Mouse (Mus musculus) MEL (cell line): ENCODE results near the gene Kremen2. TPM values are rescaled to one million over a fixed set of nuclear protein-coding genes. Genes with fewer than 3 reads are reported as not detected.

ENCODE experiments used
- DNase-seq: peaks from one replicate; pipeline ENCODE4 v3.0.0; 2011; ENCODE audit warnings: low read depth, low spot score
- H3K27ac ChIP-seq: 2 replicates; pipeline ENCODE4 v1.5.1; 2012; ENCODE audit warnings: low read depth, mild to moderate bottlenecking, control low read depth, low read length, moderate library complexity; ENCODE audit not compliant: control insufficient read depth
- H3K27me3 ChIP-seq, 2 experiments: fragments of 150-350 bp in 1 of 2; sonication (generic) in 1 of 2; 2 replicates each; pipeline ENCODE4 v1.6.1; 2012; ENCODE audit warnings: low read length in 2 of 2, mild to moderate bottlenecking in 2 of 2, improper control_type of control experiment in 1 of 2, moderate library complexity in 1 of 2; ENCODE audit not compliant: insufficient read depth in 2 of 2, control insufficient read depth in 1 of 2
- H3K36me3 ChIP-seq, 2 experiments: 2 replicates each; pipeline ENCODE4 v1.6.1; 2012 to 2014; ENCODE audit warnings: low read length in 2 of 2, improper control_type of control experiment in 1 of 2, inconsistent platforms in 1 of 2, mild to moderate bottlenecking in 1 of 2; ENCODE audit not compliant: insufficient read depth in 2 of 2, control insufficient read depth in 1 of 2
- H3K4me1 ChIP-seq, 2 experiments: fragments of 150-350 bp in 1 of 2; sonication (generic) in 1 of 2; 2 replicates each; pipeline ENCODE4 v1.6.1; 2012; ENCODE audit warnings: low read length in 2 of 2, improper control_type of control experiment in 1 of 2, mild to moderate bottlenecking in 1 of 2; ENCODE audit not compliant: insufficient read depth in 2 of 2, control insufficient read depth in 1 of 2
- H3K4me3 ChIP-seq, 2 experiments: fragments of 150-350 bp in 1 of 2; sonication (generic) in 1 of 2; 2 replicates each; pipeline ENCODE4 v1.5.1; 2012; ENCODE audit warnings: low read depth in 2 of 2, low read length in 2 of 2, mild to moderate bottlenecking in 2 of 2, moderate library complexity in 2 of 2, control low read depth in 1 of 2, improper control_type of control experiment in 1 of 2; ENCODE audit not compliant: control insufficient read depth in 1 of 2, insufficient read depth in 1 of 2
- H3K79me2 ChIP-seq: 2 replicates; pipeline ENCODE4 v1.6.1; 2012; ENCODE audit warnings: mild to moderate bottlenecking, low read length, moderate library complexity; ENCODE audit not compliant: control insufficient read depth, poor library complexity, insufficient read depth
- H3K9ac ChIP-seq: 2 replicates; pipeline ENCODE4 v1.6.1; 2012; ENCODE audit warnings: low read depth, mild to moderate bottlenecking, control low read depth, low read length, moderate library complexity; ENCODE audit not compliant: control insufficient read depth, poor library complexity, severe bottlenecking
- H3K9me3 ChIP-seq: fragments of 150-350 bp; sonication (generic); replicated peaks from 2 replicates; pipeline ENCODE4 v1.6.1; 2012; ENCODE audit warnings: mild to moderate bottlenecking, low read length, improper control_type of control experiment, moderate library complexity; ENCODE audit not compliant: insufficient read depth
- BHLHE40 ChIP-seq: IDR thresholded peaks from 2 replicates; pipeline ENCODE4 v1.6.1; 2012; ENCODE audit warnings: low read depth, mild to moderate bottlenecking, inconsistent platforms, low read length, improper control_type of control experiment, borderline replicate concordance
- CHD1 ChIP-seq: IDR thresholded peaks from 2 replicates; pipeline ENCODE4 v1.6.1; 2012; ENCODE audit warnings: low read depth, mild to moderate bottlenecking, inconsistent platforms, low read length, improper control_type of control experiment
- CHD2 ChIP-seq: IDR thresholded peaks from 2 replicates; pipeline ENCODE4 v1.6.1; 2011; ENCODE audit warnings: low read length, improper control_type of control experiment
- CTCF ChIP-seq, 3 experiments: IDR thresholded peaks in 2 of 3; conservative IDR thresholded peaks in 1 of 3; 2 replicates each; pipeline ENCODE4 v1.5.1; 2011 to 2012; ENCODE audit warnings: low read length in 3 of 3, low read depth in 2 of 3, mild to moderate bottlenecking in 2 of 3, improper control_type of control experiment in 1 of 3, inconsistent platforms in 1 of 3, mixed read lengths in 1 of 3, moderate library complexity in 1 of 3; ENCODE audit not compliant: control insufficient read depth in 1 of 3, insufficient read depth in 1 of 3, poor library complexity in 1 of 3, severe bottlenecking in 1 of 3
- ELF1 ChIP-seq: IDR thresholded peaks from 2 replicates; pipeline ENCODE4 v1.6.1; 2014; ENCODE audit warnings: low read depth, mild to moderate bottlenecking, inconsistent platforms, low read length, improper control_type of control experiment, moderate library complexity
- EP300 ChIP-seq, 2 experiments: IDR thresholded peaks; 2 replicates each; pipeline ENCODE4 v1.6.1; 2011; ENCODE audit warnings: improper control_type of control experiment in 2 of 2, low read length in 2 of 2, low read depth in 1 of 2, mild to moderate bottlenecking in 1 of 2
- ETS1 ChIP-seq: IDR thresholded peaks from 2 replicates; pipeline ENCODE4 v1.6.1; 2012; ENCODE audit warnings: low read depth, mild to moderate bottlenecking, inconsistent platforms, low read length, improper control_type of control experiment, moderate library complexity
- GABPA ChIP-seq: IDR thresholded peaks from 2 replicates; pipeline ENCODE4 v1.6.1; 2012; ENCODE audit warnings: low read depth, mild to moderate bottlenecking, inconsistent platforms, low read length, improper control_type of control experiment, moderate library complexity
- GATA1 ChIP-seq: IDR thresholded peaks from 2 replicates; pipeline ENCODE4 v1.6.1; 2011; ENCODE audit warnings: low read depth, low read length, improper control_type of control experiment
- HCFC1 ChIP-seq: IDR thresholded peaks from 2 replicates; pipeline ENCODE4 v1.6.1; 2012; ENCODE audit warnings: low read depth, mild to moderate bottlenecking, inconsistent platforms, low read length, improper control_type of control experiment, moderate library complexity
- KAT2A ChIP-seq: conservative IDR thresholded peaks from 2 replicates; pipeline ENCODE4 v1.6.1; 2012; ENCODE audit warnings: low read depth, low read length, improper control_type of control experiment, inconsistent platforms
- MAFK ChIP-seq: IDR thresholded peaks from 2 replicates; pipeline ENCODE4 v1.6.1; 2011; ENCODE audit warnings: low read depth, mild to moderate bottlenecking, low read length, improper control_type of control experiment, borderline replicate concordance
- MAX ChIP-seq: IDR thresholded peaks from 2 replicates; pipeline ENCODE4 v1.6.1; 2011; ENCODE audit warnings: low read length, improper control_type of control experiment
- MAZ ChIP-seq: IDR thresholded peaks from 2 replicates; pipeline ENCODE4 v1.6.1; 2012; ENCODE audit warnings: low read depth, mild to moderate bottlenecking, inconsistent platforms, low read length, improper control_type of control experiment
- MEF2A ChIP-seq: IDR thresholded peaks from 2 replicates; pipeline ENCODE4 v1.6.1; 2014; ENCODE audit warnings: low read depth, mild to moderate bottlenecking, inconsistent platforms, low read length, improper control_type of control experiment; ENCODE audit not compliant: poor library complexity, insufficient replicate concordance, severe bottlenecking; ENCODE audit errors: extremely low read depth
- MXI1 ChIP-seq: IDR thresholded peaks from 2 replicates; pipeline ENCODE4 v1.6.1; 2011; ENCODE audit warnings: mild to moderate bottlenecking, low read depth, low read length, improper control_type of control experiment
- MYB ChIP-seq: IDR thresholded peaks from 2 replicates; pipeline ENCODE4 v1.6.1; 2011; ENCODE audit warnings: mild to moderate bottlenecking, low read depth, low read length, improper control_type of control experiment
- MYC ChIP-seq: IDR thresholded peaks from 2 replicates; pipeline ENCODE4 v1.6.1; 2011; ENCODE audit warnings: low read depth, mild to moderate bottlenecking, low read length, improper control_type of control experiment, moderate library complexity
- NELFE ChIP-seq: IDR thresholded peaks from 2 replicates; pipeline ENCODE4 v1.6.1; 2011; ENCODE audit warnings: low read depth, low read length, improper control_type of control experiment
- NRF1 ChIP-seq: IDR thresholded peaks from 2 replicates; pipeline ENCODE4 v1.6.1; 2014; ENCODE audit warnings: low read depth, mild to moderate bottlenecking, inconsistent platforms, low read length, improper control_type of control experiment, moderate library complexity; ENCODE audit not compliant: poor library complexity, insufficient read depth, severe bottlenecking
- POLR2A ChIP-seq, 2 experiments: IDR thresholded peaks; 2 replicates each; pipeline ENCODE4 v1.6.1; 2011 to 2012; ENCODE audit warnings: low read length in 2 of 2, mild to moderate bottlenecking in 2 of 2, control low read depth in 1 of 2, improper control_type of control experiment in 1 of 2, low read depth in 1 of 2, moderate library complexity in 1 of 2; ENCODE audit not compliant: control insufficient read depth in 1 of 2, insufficient read depth in 1 of 2, poor library complexity in 1 of 2
- POLR2AphosphoS2 ChIP-seq: IDR thresholded peaks from 2 replicates; pipeline ENCODE4 v1.6.1; 2011; ENCODE audit warnings: low read length, improper control_type of control experiment
- POLR2AphosphoS5 ChIP-seq: IDR thresholded peaks from 2 replicates; pipeline ENCODE4 v1.6.1; 2012; ENCODE audit warnings: low read depth, borderline replicate concordance, mild to moderate bottlenecking, inconsistent platforms, low read length, moderate library complexity, mixed read lengths
- RAD21 ChIP-seq: IDR thresholded peaks from 2 replicates; pipeline ENCODE4 v1.6.1; 2011; ENCODE audit warnings: mild to moderate bottlenecking, low read depth, low read length, improper control_type of control experiment
- RCOR1 ChIP-seq: IDR thresholded peaks from 2 replicates; pipeline ENCODE4 v1.6.1; 2012; ENCODE audit warnings: low read depth, mild to moderate bottlenecking, inconsistent platforms, low read length, improper control_type of control experiment
- SIN3A ChIP-seq: IDR thresholded peaks from 2 replicates; pipeline ENCODE4 v1.6.1; 2012; ENCODE audit warnings: low read length, improper control_type of control experiment, inconsistent platforms
- SMC3 ChIP-seq: IDR thresholded peaks from 2 replicates; pipeline ENCODE4 v1.6.1; 2011; ENCODE audit warnings: low read depth, low read length, improper control_type of control experiment
- TAL1 ChIP-seq: IDR thresholded peaks from 2 replicates; pipeline ENCODE4 v1.6.1; 2012; ENCODE audit warnings: mild to moderate bottlenecking, inconsistent platforms, low read length, moderate library complexity, mixed read lengths
- TBP ChIP-seq: IDR thresholded peaks from 2 replicates; pipeline ENCODE4 v1.8.0; 2011; ENCODE audit warnings: low read depth, low read length, improper control_type of control experiment
- TCF12 ChIP-seq: IDR thresholded peaks from 2 replicates; pipeline ENCODE4 v1.6.1; 2014; ENCODE audit warnings: low read depth, mild to moderate bottlenecking, inconsistent platforms, low read length, improper control_type of control experiment, moderate library complexity
- UBTF ChIP-seq: IDR thresholded peaks from 2 replicates; pipeline ENCODE4 v1.6.1; 2012; ENCODE audit warnings: low read depth, mild to moderate bottlenecking, inconsistent platforms, low read length, improper control_type of control experiment, moderate library complexity, borderline replicate concordance; ENCODE audit not compliant: insufficient read depth
- USF1 ChIP-seq: IDR thresholded peaks from 2 replicates; pipeline ENCODE4 v1.6.1; 2014; ENCODE audit warnings: low read depth, mild to moderate bottlenecking, inconsistent platforms, low read length, improper control_type of control experiment, moderate library complexity
- USF2 ChIP-seq, 2 experiments: IDR thresholded peaks; 2 replicates each; pipeline ENCODE4 v1.6.1; 2011 to 2012; ENCODE audit warnings: improper control_type of control experiment in 2 of 2, low read length in 2 of 2, borderline replicate concordance in 1 of 2, inconsistent platforms in 1 of 2, low read depth in 1 of 2, mild to moderate bottlenecking in 1 of 2; ENCODE audit not compliant: insufficient read depth in 1 of 2
- ZC3H11A ChIP-seq: IDR thresholded peaks from 2 replicates; pipeline ENCODE4 v1.6.1; 2012; ENCODE audit warnings: low read depth, mild to moderate bottlenecking, inconsistent platforms, low read length, improper control_type of control experiment
- ZKSCAN1 ChIP-seq: IDR thresholded peaks from 2 replicates; pipeline ENCODE4 v1.6.1; 2012; ENCODE audit warnings: low read depth, mild to moderate bottlenecking, inconsistent platforms, low read length, improper control_type of control experiment, moderate library complexity
- ZMIZ1 ChIP-seq: IDR thresholded peaks from 2 replicates; pipeline ENCODE4 v1.6.1; 2012; ENCODE audit warnings: low read depth, mild to moderate bottlenecking, inconsistent platforms, low read length, improper control_type of control experiment, moderate library complexity
- ZNF384 ChIP-seq: IDR thresholded peaks from 2 replicates; pipeline ENCODE4 v1.6.1; 2012; ENCODE audit warnings: low read depth, mild to moderate bottlenecking, inconsistent platforms, low read length, improper control_type of control experiment
- polyA plus RNA-seq, 2 experiments: library from polyadenylated mRNA; stranded (reverse) in 1 of 2; unstranded in 1 of 2; fragments of >175 nt in 1 of 2; fragments of >200 nt in 1 of 2; gene quantifications; 2 replicates each; pipeline versions ENCODE4 v1.2.1 to v1.2.4; 2012; ENCODE audit warnings: low replicate concordance in 2 of 2, low read depth in 1 of 2; ENCODE audit not compliant: insufficient read length in 2 of 2, insufficient read depth in 1 of 2, missing spikeins in 1 of 2
- total RNA-seq: library from RNA; depleted of rRNA; stranded (reverse); fragments of 300-350 nt; gene quantifications from 2 replicates; pipeline ENCODE4 v1.2.3, GENCODE M21; 2012

Kremen2 gene
- total and polyA plus RNA-seq, 3 experiments = 0.11 TPM; not detected in 2

- H3K4me1 ChIP-seq = no peaks in the 10 kb centered on the region
- H3K27ac ChIP-seq = no peak overlapping the region
- H3K27me3 ChIP-seq = peaks cover 0 to 2% of the 10 kb centered on the region in 2 experiments; a peak in 1 of 4 replicates
- no peaks in the 10 kb centered on the region; the same call in 1 of the 2 replicates for H3K79me2 ChIP-seq
- peaks cover 0 to 2% of the 10 kb centered on the region in 2 experiments; a peak in 1 of 4 replicates for H3K36me3 ChIP-seq
- peak overlapping the region; percentile 76 for H3K9ac ChIP-seq
- H3K9me3 ChIP-seq = no peaks in the 10 kb centered on the region
- DNase-seq = peak; percentile 94
- H3K4me3 ChIP-seq = peak overlapping the region; percentile 30 to 67; a peak in 3 of 4 replicates
- TF ChIP-seq SMC3 = peak; percentile 56
- no peak for TF ChIP-seq MYB
- peak; percentile 91; the same call in 1 of the 2 replicates for TF ChIP-seq UBTF
- peak; percentile 9; the same call in 1 of the 2 replicates for TF ChIP-seq TCF12
- TF ChIP-seq USF2 (IDR thresholded peaks at IDR 0.05; ENCODE audit: borderline replicate concordance in 1 of 2, insufficient read depth in 1 of 2, low read depth in 1 of 2, low read length in 2 of 2) = no peak
- 0 out of 2 replicates have a peak, but pooled peaks have one; percentile 38 for TF ChIP-seq TBP
- TF ChIP-seq MAX = peak; percentile 54; the same call in 1 of the 2 replicates
- 0 out of 2 replicates have a peak, but pooled peaks have one; percentile 31 for TF ChIP-seq HCFC1
- TF ChIP-seq POLR2A (IDR thresholded peaks at IDR 0.05; ENCODE audit: control insufficient read depth in 1 of 2, insufficient read depth in 1 of 2, low read depth in 1 of 2, low read length in 2 of 2, poor library complexity in 1 of 2) = peak in 1 of 2 experiments; percentile 31; a peak in 1 of 4 replicates
- no peak for TF ChIP-seq CHD1
- TF ChIP-seq RCOR1 = no peak
- TF ChIP-seq SIN3A = peak; percentile 61
- TF ChIP-seq NELFE = peak; percentile 27; the same call in 1 of the 2 replicates
- 0 out of 2 replicates have a peak, but pooled peaks have one; percentile 22 for TF ChIP-seq ZC3H11A
- no peak for TF ChIP-seq KAT2A
- TF ChIP-seq CTCF (IDR thresholded peaks at IDR 0.05 in 2 of 3, conservative IDR thresholded peaks at IDR 0.05 in 1 of 3; ENCODE audit: control insufficient read depth in 1 of 3, insufficient read depth in 1 of 3, low read depth in 2 of 3, low read length in 3 of 3, poor library complexity in 1 of 3, severe bottlenecking in 1 of 3) = peak in 2 of 3 experiments; percentile 64 to 67; a peak in 5 of 6 replicates
- TF ChIP-seq MYC = no peak
- no peak for TF ChIP-seq NRF1
- no peak for TF ChIP-seq GATA1
- no peak for TF ChIP-seq MAFK
- TF ChIP-seq MEF2A = no peak
- TF ChIP-seq TAL1 = no peak
- no peak; the same call in 1 of the 2 replicates for TF ChIP-seq ZKSCAN1
- TF ChIP-seq ZMIZ1 = peak; percentile 19; the same call in 1 of the 2 replicates
- peak; percentile 53; the same call in 1 of the 2 replicates for TF ChIP-seq MXI1
- TF ChIP-seq ELF1 = no peak
- TF ChIP-seq ZNF384 = no peak
- no peak for TF ChIP-seq POLR2AphosphoS5
- TF ChIP-seq RAD21 = peak; percentile 49
- TF ChIP-seq GABPA = no peak
- TF ChIP-seq ETS1 = no peak
- TF ChIP-seq POLR2AphosphoS2 = no peak
- TF ChIP-seq EP300 (IDR thresholded peaks at IDR 0.05; ENCODE audit: low read depth in 1 of 2, low read length in 2 of 2) = no peak
- peak; percentile 9; the same call in 1 of the 2 replicates for TF ChIP-seq CHD2
- no peak for TF ChIP-seq BHLHE40
- no peak for TF ChIP-seq MAZ
- no peak for TF ChIP-seq USF1
Measured at GRCm38 (mm10) chr17:23700079-23700478, 45.6 kb downstream of the Kremen2 start.
